Mouse (Mus musculus): ENCODE data around the gene Cbwd1. TPM values are rescaled to one million over a fixed set of nuclear protein-coding genes. Genes with fewer than 3 reads are reported as not detected.

The Cbwd1 gene
- total RNA-seq, 2 experiments from 2014 or later = 12.4 to 16.2 TPM

- intact Hi-C loops (cut with DNase I) = no loop called here
- no peak for DNase-seq (ENCODE audit: extremely low spot score in 1 of 2, low spot score in 2 of 2)
- TF ChIP-seq CTCF (IDR thresholded peaks at IDR 0.05) = no peak
- H3K27ac ChIP-seq = no peak overlapping the region
- no peak overlapping the region for H3K4me3 ChIP-seq
Observed at GRCm38 (mm10) chr19:24971307-24971706, 9.9 kb upstream of the Cbwd1 start.

GRCm38 (mm10) chr19:24966941-24967340 is 5.5 kb upstream of the Cbwd1 start:
- TF ChIP-seq CTCF (IDR thresholded peaks at IDR 0.05) = no peak
- no peak for DNase-seq (ENCODE audit: extremely low spot score in 1 of 2, low spot score in 2 of 2)
- no peak overlapping the region for H3K4me3 ChIP-seq
- intact Hi-C loops (cut with DNase I) = no loop called here
- H3K27ac ChIP-seq = peak overlapping the region; percentile 36; the same call in 1 of the 2 replicates

- no peak for DNase-seq (ENCODE audit: extremely low spot score in 1 of 2, low spot score in 2 of 2)
- no peak for TF ChIP-seq CTCF (IDR thresholded peaks at IDR 0.05)
- intact Hi-C loops (cut with DNase I) = no loop called here
- Histone ChIP-seq H3K27ac (no peak overlapping the region; the same call in 1 of the 2 replicates), H3K4me3 (no peak overlapping the region)
Observed at GRCm38 (mm10) chr19:24966203-24966602, 4.8 kb upstream of the Cbwd1 start.

GRCm38 (mm10) chr19:24958531-24958930 is 2.9 kb downstream of the Cbwd1 start:
- Histone ChIP-seq H3K4me3 (no peak overlapping the region), H3K27ac (no peak overlapping the region)
- intact Hi-C loops (cut with DNase I) = loop anchor here (2.0 kb wide), 1 partner anchor 678 kb away; no protein-coding TSS in a partner anchor
- peak; percentile 78 for TF ChIP-seq CTCF (IDR thresholded peaks at IDR 0.05)
- no peak for DNase-seq (ENCODE audit: extremely low spot score in 1 of 2, low spot score in 2 of 2)

GRCm38 (mm10) chr19:24945521-24946262 is 15.7 kb downstream of the Cbwd1 start:
- TF ChIP-seq CTCF (IDR thresholded peaks at IDR 0.05) = no peak
- Histone ChIP-seq H3K4me3 (no peak overlapping the region), H3K27ac (no peak overlapping the region)
- DNase-seq (ENCODE audit: extremely low spot score in 1 of 2, low spot score in 2 of 2) = no peak
- intact Hi-C loops (cut with DNase I) = no loop called here

GRCm38 (mm10) chr19:24937084-24937483 is 24.3 kb downstream of the Cbwd1 start:
- TF ChIP-seq CTCF (IDR thresholded peaks at IDR 0.05) = no peak
- no peak for DNase-seq (ENCODE audit: extremely low spot score in 1 of 2, low spot score in 2 of 2)
- Histone ChIP-seq H3K27ac (no peak overlapping the region), H3K4me3 (no peak overlapping the region)
- intact Hi-C loops (cut with DNase I) = no loop called here

- intact Hi-C loops (cut with DNase I) = no loop called here
- DNase-seq (ENCODE audit: extremely low spot score in 1 of 2, low spot score in 2 of 2) = no peak
- Histone ChIP-seq H3K27ac (no peak overlapping the region), H3K4me3 (no peak overlapping the region)
- no peak for TF ChIP-seq CTCF (IDR thresholded peaks at IDR 0.05)
Observed at GRCm38 (mm10) chr19:24929041-24929440, 32.4 kb downstream of the Cbwd1 start.

GRCm38 (mm10) chr19:24920866-24921265 is 40.5 kb downstream of the Cbwd1 start:
- no peak for DNase-seq (ENCODE audit: extremely low spot score in 1 of 2, low spot score in 2 of 2)
- no peak overlapping the region for H3K27ac ChIP-seq
- TF ChIP-seq CTCF (IDR thresholded peaks at IDR 0.05) = no peak
- intact Hi-C loops (cut with DNase I) = no loop called here
- no peak overlapping the region for H3K4me3 ChIP-seq

- intact Hi-C loops (cut with DNase I) = no loop called here
- H3K27ac ChIP-seq = no peak overlapping the region
- DNase-seq (ENCODE audit: extremely low spot score in 1 of 2, low spot score in 2 of 2) = no peak
- TF ChIP-seq CTCF (IDR thresholded peaks at IDR 0.05) = no peak
- H3K4me3 ChIP-seq = no peak overlapping the region
Observed at GRCm38 (mm10) chr19:24908385-24909155, 52.8 kb downstream of the Cbwd1 start.

- DNase-seq (ENCODE audit: extremely low spot score in 1 of 2, low spot score in 2 of 2) = no peak
Observed at GRCm38 (mm10) chr19:24907655-24908054, 53.8 kb downstream of the Cbwd1 start.

GRCm38 (mm10) chr19:24902821-24903220 is 58.6 kb downstream of the Cbwd1 start:
- no peak overlapping the region for H3K4me3 ChIP-seq
- no peak for TF ChIP-seq CTCF (IDR thresholded peaks at IDR 0.05)
- no peak overlapping the region for H3K27ac ChIP-seq
- intact Hi-C loops (cut with DNase I) = no loop called here
- no peak for DNase-seq (ENCODE audit: extremely low spot score in 1 of 2, low spot score in 2 of 2)

More at GRCm38 (mm10) chr19:24907655-24908054, 53.8 kb downstream of the Cbwd1 start:
- intact Hi-C loops (cut with DNase I) = no loop called here
- Histone ChIP-seq H3K27ac (no peak overlapping the region), H3K4me3 (no peak overlapping the region)
- no peak for TF ChIP-seq CTCF (IDR thresholded peaks at IDR 0.05)

GRCm38 (mm10) chr19:24902256-24902655 is 59.2 kb downstream of the Cbwd1 start:
- Histone ChIP-seq H3K27ac (no peak overlapping the region), H3K4me3 (no peak overlapping the region)
- no peak for TF ChIP-seq CTCF (IDR thresholded peaks at IDR 0.05)
- intact Hi-C loops (cut with DNase I) = no loop called here
- DNase-seq (ENCODE audit: extremely low spot score in 1 of 2, low spot score in 2 of 2) = no peak

Measured in left cerebral cortex, adult 2 months (tissue).